Mouse (Mus musculus) embryonic fibroblast, embryonic 13.5 days (primary cell): ENCODE measurements around the gene Hemgn.

ENCODE experiments used
- CTCF ChIP-seq: IDR thresholded peaks from 2 replicates; pipeline ENCODE4 v1.5.1; 2011; ENCODE audit warnings: mild to moderate bottlenecking, control low read depth, low read length, moderate library complexity, borderline replicate concordance; ENCODE audit not compliant: insufficient read depth
- POLR2A ChIP-seq: IDR thresholded peaks from 2 replicates; pipeline ENCODE4 v1.6.1; 2011; ENCODE audit warnings: low read depth, mild to moderate bottlenecking, control low read depth, low read length, moderate library complexity

GRCm38 (mm10) chr4:46361258-46361657 is 52.0 kb downstream of the Hemgn start:
- TF ChIP-seq POLR2A: no peak
- TF ChIP-seq CTCF: no peak
